Comparison of ENCODE assay signal across 8 mouse cellular contexts in the genomic region with DNA sequence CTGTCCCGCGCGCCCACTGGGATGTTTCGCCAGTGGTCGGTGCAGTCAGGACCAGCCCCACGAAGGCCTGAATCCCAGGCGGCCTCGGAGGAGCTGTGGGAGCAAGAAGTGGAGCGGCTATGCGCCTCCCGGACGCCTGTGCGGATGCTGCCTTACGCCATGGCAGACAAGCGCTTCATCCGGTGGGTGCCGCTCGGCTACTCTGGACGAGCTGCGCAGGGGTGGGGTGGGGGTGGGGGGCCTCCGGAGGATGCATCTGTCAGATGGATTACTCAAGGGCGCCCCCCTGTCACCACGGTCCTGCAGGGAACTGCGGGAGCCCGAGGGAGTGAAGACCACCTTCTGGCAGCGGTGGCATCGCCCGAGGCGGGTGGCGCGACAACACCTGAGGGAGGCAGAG. TPM values are rescaled to one million over a fixed set of nuclear protein-coding genes. Genes with fewer than 3 reads are reported as not detected.
A peak's percentile ranks its signal among the peaks of the same experiment; 100 is the strongest.
DNase-seq lines count a peak whose midpoint lies in the region; ATAC-seq and TF ChIP-seq lines count a peak whose summit lies in the region.

No protein-coding gene starts in this region.

- H3K36me3 ChIP-seq in E14TG2a.4 (ENCODE audit: insufficient read depth, low read length), result peaks cover 31% of the 10 kb centered on the region
- H3K36me3 ChIP-seq in embryonic facial prominence, embryonic 12.5 days, result no peaks in the 10 kb centered on the region
- H3K36me3 ChIP-seq in heart, embryonic 16.5 days (ENCODE audit: control insufficient read depth, insufficient read depth), result no peaks in the 10 kb centered on the region; the same call in 1 of the 2 replicates

- H3K27me3 ChIP-seq in E14TG2a.4 (ENCODE audit: insufficient read depth, low read length), result peaks cover 12% of the 10 kb centered on the region; the same call in 1 of the 2 replicates
- peaks cover 28% of the 10 kb centered on the region for H3K27me3 ChIP-seq in embryonic facial prominence, embryonic 12.5 days
- H3K27me3 ChIP-seq in heart, embryonic 16.5 days (ENCODE audit: control insufficient read depth, insufficient read depth, low read length), result no peaks in the 10 kb centered on the region; the same call in 1 of the 2 replicates

- no peak for ATAC-seq in embryonic facial prominence, embryonic 12.5 days (ENCODE audit: insufficient number of reproducible peaks, insufficient read depth, low FRiP score, low TSS enrichment)
- no peak for ATAC-seq in heart, embryonic 16.5 days (replicated peaks; ENCODE audit: extremely low read depth, insufficient read depth, low FRiP score)
- ATAC-seq in megakaryocyte progenitor cell, adult 5-6 weeks (replicated peaks; ENCODE audit: poor library complexity), result peak; percentile 7; the same call in 1 of the 2 replicates

- 4% methylated on average over 31 of the region's 31 CpGs for WGBS in embryonic facial prominence, embryonic 12.5 days
- 4% methylated on average over 31 of the region's 31 CpGs for whole genome bisulfite sequencing in heart, embryonic 16.5 days

- H3K4me1 ChIP-seq in E14TG2a.4 (replicated peaks; ENCODE audit: low read depth, low read length), result peaks cover 70% of the 10 kb centered on the region
- peaks cover 41% of the 10 kb centered on the region for H3K4me1 ChIP-seq in embryonic facial prominence, embryonic 12.5 days
- H3K4me1 ChIP-seq in heart, embryonic 16.5 days (ENCODE audit: control insufficient read depth, insufficient read depth, low read length), result peaks cover 33% of the 10 kb centered on the region

- peak overlapping the region; percentile 55 for H3K4me2 ChIP-seq in embryonic facial prominence, embryonic 12.5 days (replicated peaks)
- H3K4me2 ChIP-seq in heart, embryonic 16.5 days (ENCODE audit: low read depth, low read length), result peak overlapping the region; percentile 98

- TF ChIP-seq CTCF in E14TG2a.4 (conservative IDR thresholded peaks at IDR 0.05; ENCODE audit: low read length), result peak; percentile 11; the same call in 1 of the 2 replicates

- peak; percentile 40 to 59 for DNase-seq in adrenal gland, adult 18-20 months (ENCODE audit: low spot score in 2 of 2)
- no peak for DNase-seq in adrenal gland, adult 8-10 months
- DNase-seq in layer of hippocampus, postnatal 14 days (ENCODE audit: low spot score in 2 of 2), result peak; percentile 61 to 67
- DNase-seq in spleen, postnatal 4 days (ENCODE audit: low spot score in 2 of 2), result peak; percentile 88 to 95

- H3K9ac ChIP-seq in embryonic facial prominence, embryonic 12.5 days, result peak overlapping the region; percentile 29
- H3K9ac ChIP-seq in heart, embryonic 16.5 days (ENCODE audit: low read length), result peak overlapping the region; percentile 43

- no peaks in the 10 kb centered on the region for H3K9me3 ChIP-seq in E14TG2a.4 (ENCODE audit: low read length)
- H3K9me3 ChIP-seq in embryonic facial prominence, embryonic 12.5 days, result no peaks in the 10 kb centered on the region
- H3K9me3 ChIP-seq in heart, embryonic 16.5 days (replicated peaks; ENCODE audit: control insufficient read depth, low read length), result no peaks in the 10 kb centered on the region

- H3K4me3 ChIP-seq in E14TG2a.4 (replicated peaks; ENCODE audit: low read length), result peak overlapping the region; percentile 87
- peak overlapping the region; percentile 30 for H3K4me3 ChIP-seq in embryonic facial prominence, embryonic 12.5 days
- peak overlapping the region; percentile 44 for H3K4me3 ChIP-seq in heart, embryonic 16.5 days (ENCODE audit: low read length)

- H3K27ac ChIP-seq in embryonic facial prominence, embryonic 12.5 days, result peak overlapping the region; percentile 58; the same call in 1 of the 2 replicates
- peak overlapping the region; percentile 90 for H3K27ac ChIP-seq in heart, embryonic 16.5 days (ENCODE audit: low read length)

RNA-seq across cellular contexts. Expression of gene Tmc6, which starts 1.1 kb away (rescaled TPM):
- total RNA-seq in adrenal gland, adult 18-20 months (2021), result 10 to 100 TPM; 24.1 to 27.0 TPM
- total RNA-seq in adrenal gland, adult 8-10 months (2022), result 10 to 100 TPM; 28.2 to 50.0 (median 40.7) TPM
- polyA plus RNA-seq in embryonic facial prominence, embryonic 12.5 days (2016; fragmentation: Nextera tagmentation; extraction: Ambion mirVana), result 17.5 and 19.1 TPM in 2 replicates
- polyA plus RNA-seq in heart, embryonic 16.5 days (2015; fragmentation: Nextera tagmentation; extraction: Ambion mirVana), result 28.4 and 30.8 TPM in 2 replicates
- total RNA-seq in layer of hippocampus, postnatal 14 days (2021), result 1 to 10 TPM; 4.9 to 6.3 TPM
- total RNA-seq in megakaryocyte progenitor cell, adult 5-6 weeks (2015), result 34.0 and 50.6 TPM in 2 replicates
- 8.6 and 13.1 TPM in 2 replicates for total RNA-seq in megakaryocyte progenitor cell, adult 5-6 weeks (2017)

RNA-seq across cellular contexts. Expression of gene Tmc8, which starts 1.2 kb away (rescaled TPM):
- total RNA-seq in adrenal gland, adult 18-20 months (2021), result 1 to 10 TPM; 3.2 to 4.3 TPM
- 1 to 10 TPM; 1.5 to 3.3 (median 3.0) TPM for total RNA-seq in adrenal gland, adult 8-10 months (2022)
- polyA plus RNA-seq in embryonic facial prominence, embryonic 12.5 days (2016; fragmentation: Nextera tagmentation; extraction: Ambion mirVana), result 1.3 TPM in 2 replicates
- polyA plus RNA-seq in heart, embryonic 16.5 days (2015; fragmentation: Nextera tagmentation; extraction: Ambion mirVana), result 4.1 and 6.0 TPM in 2 replicates
- total RNA-seq in layer of hippocampus, postnatal 14 days (2021), result 1 to 10 TPM in 1 of 2 experiments, under 1 TPM in 1; 0.88 to 1.6 TPM
- total RNA-seq in megakaryocyte progenitor cell, adult 5-6 weeks (2015), result 2.1 and 3.1 TPM in 2 replicates
- 2.0 and 2.1 TPM in 2 replicates for total RNA-seq in megakaryocyte progenitor cell, adult 5-6 weeks (2017)

RNA-seq across cellular contexts. Expression of gene 6030468B19Rik, which starts 14.4 kb away (rescaled TPM):
- total RNA-seq in adrenal gland, adult 18-20 months (2021), result not detected
- total RNA-seq in adrenal gland, adult 8-10 months (2022), result not detected
- 0.26 TPM in 1 of 2 replicates, not detected in the other for polyA plus RNA-seq in embryonic facial prominence, embryonic 12.5 days (2016; fragmentation: Nextera tagmentation; extraction: Ambion mirVana)
- 0.32 and 0.39 TPM in 2 replicates for polyA plus RNA-seq in heart, embryonic 16.5 days (2015; fragmentation: Nextera tagmentation; extraction: Ambion mirVana)
- total RNA-seq in layer of hippocampus, postnatal 14 days (2021), result under 1 TPM in 1 of 2 experiments, not detected in 1; 0.51 TPM
- 0.37 and 0.76 TPM in 2 replicates for total RNA-seq in megakaryocyte progenitor cell, adult 5-6 weeks (2015)
- not detected in 2 replicates for total RNA-seq in megakaryocyte progenitor cell, adult 5-6 weeks (2017)

RNA-seq across cellular contexts. Expression of gene Gm20708, which starts 26.4 kb away (rescaled TPM):
- under 1 TPM in 1 of 2 experiments, not detected in 1; 0.80 TPM for total RNA-seq in adrenal gland, adult 18-20 months (2021)
- 1 to 10 TPM in 2 of 4 experiments, under 1 TPM in 2; 0.59 to 3.4 (median 1.3) TPM for total RNA-seq in adrenal gland, adult 8-10 months (2022)
- polyA plus RNA-seq in embryonic facial prominence, embryonic 12.5 days (2016; fragmentation: Nextera tagmentation; extraction: Ambion mirVana), result 0.54 and 1.3 TPM in 2 replicates
- 0.92 and 2.4 TPM in 2 replicates for polyA plus RNA-seq in heart, embryonic 16.5 days (2015; fragmentation: Nextera tagmentation; extraction: Ambion mirVana)
- 1 to 10 TPM; 2.8 to 3.2 TPM for total RNA-seq in layer of hippocampus, postnatal 14 days (2021)
- total RNA-seq in megakaryocyte progenitor cell, adult 5-6 weeks (2015), result 2.2 and 2.5 TPM in 2 replicates
- 0.92 TPM in 1 of 2 replicates, not detected in the other for total RNA-seq in megakaryocyte progenitor cell, adult 5-6 weeks (2017)

RNA-seq across cellular contexts. Expression of gene Syngr2, which starts 26.4 kb away (rescaled TPM):
- total RNA-seq in adrenal gland, adult 18-20 months (2021), result 100 to 1,000 TPM in 1 of 2 experiments, 10 to 100 TPM in 1; 65.4 to 101 TPM
- total RNA-seq in adrenal gland, adult 8-10 months (2022), result 100 to 1,000 TPM in 2 of 4 experiments, 10 to 100 TPM in 2; 86.0 to 110 (median 103) TPM
- polyA plus RNA-seq in embryonic facial prominence, embryonic 12.5 days (2016; fragmentation: Nextera tagmentation; extraction: Ambion mirVana), result 29.6 and 31.0 TPM in 2 replicates
- 111 and 133 TPM in 2 replicates for polyA plus RNA-seq in heart, embryonic 16.5 days (2015; fragmentation: Nextera tagmentation; extraction: Ambion mirVana)
- 10 to 100 TPM; 15.2 to 15.4 TPM for total RNA-seq in layer of hippocampus, postnatal 14 days (2021)
- 223 and 243 TPM in 2 replicates for total RNA-seq in megakaryocyte progenitor cell, adult 5-6 weeks (2015)
- total RNA-seq in megakaryocyte progenitor cell, adult 5-6 weeks (2017), result 154 and 164 TPM in 2 replicates

Comparison
In these comparisons a context has a peak if more than half of its experiments do, and no peak if none do; other contexts are left out.
1. H3K4me3 ChIP-seq: peak in every context shown above with its lines; median percentile 87 in E14TG2a.4; 44 in heart, embryonic 16.5 days; 30 in embryonic facial prominence, embryonic 12.5 days.